ENCODE assay signal across 8 mouse cellular contexts in the genomic region with DNA sequence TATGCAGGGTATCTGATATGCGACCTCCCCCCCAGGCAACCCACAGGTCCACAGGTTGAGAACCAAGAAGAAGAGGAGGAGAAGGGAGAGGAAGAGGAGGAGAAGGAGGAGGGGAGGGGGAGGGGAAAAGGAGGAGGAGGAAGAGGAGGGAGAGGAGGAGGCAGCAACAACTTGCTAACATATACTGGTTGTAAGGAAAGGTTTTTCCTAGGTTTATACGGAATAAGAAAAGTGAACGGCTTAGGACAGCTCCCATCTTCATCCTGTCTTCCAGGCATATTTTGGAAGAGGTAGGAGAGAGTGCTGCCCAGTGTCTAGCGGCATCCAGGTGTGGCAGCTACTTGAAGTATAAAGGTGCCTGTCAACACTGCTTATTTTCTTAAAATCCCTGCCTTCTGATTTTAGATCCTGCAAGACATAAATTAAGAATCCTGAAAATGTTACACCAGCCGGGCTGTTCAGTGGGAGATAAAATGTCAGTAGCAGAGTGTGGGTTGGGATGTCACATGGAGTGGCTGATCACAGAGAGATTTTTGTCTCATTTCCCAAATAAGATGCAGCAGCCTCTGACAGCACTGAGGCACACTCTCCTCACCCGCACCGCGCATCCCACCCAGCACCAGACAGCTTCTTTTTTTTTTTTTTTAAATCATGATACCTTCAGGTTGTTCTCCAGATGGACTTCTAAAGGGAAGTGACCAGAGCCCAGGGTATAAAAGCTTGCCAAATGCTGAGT. TPM values are rescaled to one million over a fixed set of nuclear protein-coding genes. Genes with fewer than 3 reads are reported as not detected.
DNase-seq lines count a peak whose midpoint lies in the region; ATAC-seq and TF ChIP-seq lines count a peak whose summit lies in the region.
"Had no signal": no experiment of that assay in that cellular context is flagged by ENCODE, and none has a peak within 500 bp of the region (broad histone marks: within the 10 kb centered on the region; RNA-seq: fewer than 3 reads in every experiment).

A gene (minus strand): TSS at position 51 of the 736 bp plus-strand sequence.

- no peak within 1 kb of the TSS for H3K4me3 ChIP-seq in forebrain, postnatal 0 days (ENCODE audit: low read depth, low read length)
- no peak within 1 kb of the TSS for H3K4me3 ChIP-seq in hindbrain, embryonic 11.5 days (ENCODE audit: low read depth, low read length)
- no peak within 1 kb of the TSS for H3K4me3 ChIP-seq in limb, embryonic 10.5 days
- H3K4me3 ChIP-seq in neural tube, embryonic 15.5 days (replicated peaks): no peak within 1 kb of the TSS
- H3K4me3 ChIP-seq: erythroblast, embryonic 14.5 days had no signal

- no peak within 1 kb of the TSS for H3K4me2 ChIP-seq in forebrain, postnatal 0 days (ENCODE audit: low read depth)
- H3K4me2 ChIP-seq in hindbrain, embryonic 11.5 days (replicated peaks; ENCODE audit: low read depth, low read length): no peak within 1 kb of the TSS
- no peak within 1 kb of the TSS for H3K4me2 ChIP-seq in neural tube, embryonic 15.5 days

- peaks cover 10% of the 10 kb centered on the region for H3K4me1 ChIP-seq in forebrain, postnatal 0 days (ENCODE audit: insufficient read depth)
- no peaks in the 10 kb centered on the region for H3K4me1 ChIP-seq in hindbrain, embryonic 11.5 days (replicated peaks; ENCODE audit: control insufficient read depth, insufficient read depth, low read length)
- H3K4me1 ChIP-seq in limb, embryonic 10.5 days: peaks cover 22% of the 10 kb centered on the region
- peaks cover 18% of the 10 kb centered on the region for H3K4me1 ChIP-seq in neural tube, embryonic 15.5 days

- no peak for DNase-seq in forebrain, postnatal 0 days
- no peak for DNase-seq in hindbrain, embryonic 11.5 days (ENCODE audit: low spot score)
- no peak for DNase-seq in limb, embryonic 10.5 days (ENCODE audit: low spot score)
- no peak for DNase-seq in cerebellum, postnatal 14 days

- ATAC-seq in CD4-positive, CD25-positive, alpha-beta regulatory T cell, adult 4 months: no peak
- no peak for ATAC-seq in activated CD4-positive, CD25-positive, alpha-beta regulatory T cell, adult 4 months
- no peak for ATAC-seq in forebrain, postnatal 0 days
- ATAC-seq in hindbrain, embryonic 11.5 days (ENCODE audit: low FRiP score): no peak
- ATAC-seq in neural tube, embryonic 15.5 days (ENCODE audit: low FRiP score): no peak

- no peak within 1 kb of the TSS for H3K9ac ChIP-seq in forebrain, postnatal 0 days
- no peak within 1 kb of the TSS for H3K9ac ChIP-seq in hindbrain, embryonic 11.5 days (ENCODE audit: low read depth, low read length)
- no peak within 1 kb of the TSS for H3K9ac ChIP-seq in neural tube, embryonic 15.5 days (replicated peaks)

- no peaks in the 10 kb centered on the region for H3K9me3 ChIP-seq in forebrain, postnatal 0 days (ENCODE audit: low read length)
- no peaks in the 10 kb centered on the region for H3K9me3 ChIP-seq in hindbrain, embryonic 11.5 days (ENCODE audit: control insufficient read depth, low read length)
- H3K9me3 ChIP-seq in limb, embryonic 10.5 days (replicated peaks): no peaks in the 10 kb centered on the region
- H3K9me3 ChIP-seq in neural tube, embryonic 15.5 days (replicated peaks): no peaks in the 10 kb centered on the region

- H3K27ac ChIP-seq in forebrain, postnatal 0 days (ENCODE audit: low read depth, low read length): no peak within 1 kb of the TSS
- H3K27ac ChIP-seq in hindbrain, embryonic 11.5 days (ENCODE audit: low read depth, low read length): no peak within 1 kb of the TSS
- H3K27ac ChIP-seq in limb, embryonic 10.5 days: no peak within 1 kb of the TSS
- no peak within 1 kb of the TSS for H3K27ac ChIP-seq in neural tube, embryonic 15.5 days (replicated peaks)

- H3K36me3 ChIP-seq in forebrain, postnatal 0 days (ENCODE audit: insufficient read depth): no peaks in the 10 kb centered on the region
- H3K36me3 ChIP-seq in hindbrain, embryonic 11.5 days (ENCODE audit: control insufficient read depth, insufficient read depth, low read length): no peaks in the 10 kb centered on the region
- H3K36me3 ChIP-seq in limb, embryonic 10.5 days: no peaks in the 10 kb centered on the region
- H3K36me3 ChIP-seq in neural tube, embryonic 15.5 days: no peaks in the 10 kb centered on the region

- H3K27me3 ChIP-seq in forebrain, postnatal 0 days (ENCODE audit: insufficient read depth, low read length): no peaks in the 10 kb centered on the region
- no peaks in the 10 kb centered on the region for H3K27me3 ChIP-seq in hindbrain, embryonic 11.5 days (ENCODE audit: control insufficient read depth, insufficient read depth, low read length)
- no peaks in the 10 kb centered on the region for H3K27me3 ChIP-seq in limb, embryonic 10.5 days (ENCODE audit: low read depth, poor library complexity, severe bottlenecking)
- H3K27me3 ChIP-seq in neural tube, embryonic 15.5 days (replicated peaks): no peaks in the 10 kb centered on the region

- no peak for TF ChIP-seq CTCF in forebrain, postnatal 0 days (IDR thresholded peaks at IDR 0.05; ENCODE audit: low read depth)

- WGBS in forebrain, postnatal 0 days: 92% methylated on average over 8 of the region's 8 CpGs
- WGBS in hindbrain, embryonic 11.5 days: 89% methylated on average over 8 of the region's 8 CpGs
- 94% methylated on average over 8 of the region's 8 CpGs for WGBS in limb, embryonic 10.5 days
- 92% methylated on average over 8 of the region's 8 CpGs for WGBS in neural tube, embryonic 15.5 days

RNA-seq across cellular contexts. Expression of the gene that starts here (rescaled TPM):
- polyA plus RNA-seq in CD4-positive, CD25-positive, alpha-beta regulatory T cell, adult 4 months (2017; shearing (Covaris generic)): 100 to 1,000 TPM; 545 to 584 TPM
- polyA plus RNA-seq in activated CD4-positive, CD25-positive, alpha-beta regulatory T cell, adult 4 months (2017; shearing (Covaris generic)): 100 to 1,000 TPM; 513 to 559 TPM
- 343 and 363 TPM in 2 replicates for total RNA-seq in forebrain, postnatal 0 days (2014; rRNA removed)
- polyA plus RNA-seq in forebrain, postnatal 0 days (2015; fragmentation: Nextera tagmentation; extraction: Ambion mirVana): 210 and 242 TPM in 2 replicates
- polyA plus RNA-seq in hindbrain, embryonic 11.5 days (2014; fragmentation: Nextera tagmentation; extraction: Ambion mirVana): 165 and 179 TPM in 2 replicates
- 113 and 121 TPM in 2 replicates for polyA plus RNA-seq in limb, embryonic 10.5 days (2016; fragmentation: Nextera tagmentation; extraction: Ambion mirVana)
- 197 and 199 TPM in 2 replicates for polyA plus RNA-seq in neural tube, embryonic 15.5 days (2015; fragmentation: Nextera tagmentation; extraction: Ambion mirVana)
